Mouse (Mus musculus) hindbrain, embryonic 14.5 days (tissue): Measurements from ENCODE around the gene Olfr201. TPM values are rescaled to one million over a fixed set of nuclear protein-coding genes. Genes with fewer than 3 reads are reported as not detected.
"Not testable (repeated sequence)": the region's sequence is repeated elsewhere in the genome, so short reads cannot be mapped to it uniquely, and the experiment has no call there.

Experiments
- ATAC-seq: fragments of 200-750 bp; cut with Nextera tagmentation; 2 replicates; pipeline ENCODE4 v1.8.0; 2017; ENCODE audit warnings: moderate number of reproducible peaks, mild to moderate bottlenecking, moderate TSS enrichment, moderate library complexity; ENCODE audit not compliant: low FRiP score
- DNase-seq: peaks from one replicate; pipeline ENCODE4 v3.0.0-alpha.2; 2015; ENCODE audit warnings: low spot score
- H3K27ac ChIP-seq: fragments of 300-500 bp; sonication (generic); 2 replicates; pipeline ENCODE4 v1.5.1; 2014; ENCODE audit warnings: mild to moderate bottlenecking, moderate library complexity
- H3K27me3 ChIP-seq: fragments of 300-500 bp; sonication (generic); 2 replicates; pipeline ENCODE4 v1.6.1; 2014; ENCODE audit warnings: mild to moderate bottlenecking, low read length, mixed read lengths; ENCODE audit not compliant: control insufficient read depth, insufficient read depth
- H3K36me3 ChIP-seq: fragments of 300-500 bp; sonication (generic); replicated peaks from 2 replicates; pipeline ENCODE4 v1.6.1; 2014; ENCODE audit not compliant: control insufficient read depth, insufficient read depth
- H3K4me1 ChIP-seq: fragments of 300-500 bp; sonication (generic); replicated peaks from 2 replicates; pipeline ENCODE4 v1.6.1; 2014; ENCODE audit warnings: antibody characterized with exemption, low read length, mixed read lengths; ENCODE audit not compliant: control insufficient read depth, insufficient read depth
- H3K4me2 ChIP-seq: fragments of 300-500 bp; sonication (generic); replicated peaks from 2 replicates; pipeline ENCODE4 v1.6.1; 2014; ENCODE audit warnings: mild to moderate bottlenecking, moderate library complexity
- H3K4me3 ChIP-seq: fragments of 300-500 bp; sonication (generic); replicated peaks from 2 replicates; pipeline ENCODE4 v1.5.1; 2014; ENCODE audit warnings: mild to moderate bottlenecking, low read length
- H3K9ac ChIP-seq: fragments of 300-500 bp; sonication (generic); 2 replicates; pipeline ENCODE4 v1.6.1; 2014
- H3K9me3 ChIP-seq: fragments of 300-500 bp; sonication (generic); 2 replicates; pipeline ENCODE4 v1.6.1; 2016; ENCODE audit warnings: low read length; ENCODE audit not compliant: control insufficient read depth
- WGBS: fragments of 180-500 bp; shearing (Covaris S2); extraction: QIAGEN DNeasy Blood & Tissue Kit; methylation state at CpG from one replicate; pipeline ENCODE4 v1.1.7; 2014; 5-methylcytosine and 5-hydroxymethylcytosine counted together
- polyA plus RNA-seq: library from polyadenylated mRNA; unstranded; fragments of >200 nt; fragmentation: Nextera tagmentation; extraction: Ambion mirVana; gene quantifications from 2 replicates; pipeline ENCODE4 v1.2.1, GENCODE M21; 2014

The Olfr201 gene
- polyA plus RNA-seq = not detected in 2 replicates

DNA sequence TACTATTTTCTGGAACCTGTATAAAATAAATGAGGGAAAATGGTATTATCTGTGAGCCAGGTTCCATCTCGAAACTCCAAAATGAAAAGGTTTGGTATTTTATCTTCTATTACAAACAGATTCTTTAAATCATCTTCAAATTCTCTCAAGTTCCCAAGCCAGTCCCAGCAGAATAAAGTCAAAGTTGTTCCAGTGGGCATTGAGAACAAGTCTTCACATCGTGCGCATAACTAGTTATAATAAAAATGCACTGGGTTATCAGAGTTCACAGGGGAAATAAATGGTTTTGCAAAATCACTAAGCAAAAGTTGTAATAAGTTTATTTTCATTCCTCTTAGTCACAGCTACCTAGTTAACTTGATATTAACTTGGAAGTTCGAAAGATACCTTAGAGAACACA lies at the start of gene Olfr201:
Gene Olfr201 (minus strand): TSS at position 101 of the 400 bp plus-strand sequence.
- 91% methylated on average over 4 of the region's 4 CpGs for WGBS

DNA sequence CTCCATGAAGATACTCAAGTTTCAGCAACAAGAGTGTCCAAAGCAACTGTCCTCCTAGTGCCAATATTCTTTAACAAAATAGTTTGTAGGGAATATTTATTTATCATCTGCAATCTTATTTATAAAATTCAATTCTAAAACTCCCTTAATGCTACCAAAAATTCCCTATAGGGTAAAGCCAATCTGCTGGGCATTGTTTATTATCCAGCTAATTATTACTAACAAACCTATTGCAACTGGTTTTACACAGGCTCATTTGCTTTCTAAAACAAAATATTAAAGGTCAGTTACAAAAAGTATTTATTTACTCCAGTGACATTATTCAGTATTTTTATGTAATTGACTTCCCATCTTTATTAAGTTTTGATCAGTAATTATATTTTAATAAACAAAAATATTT lies 45.7 kb upstream of the Olfr201 start, which contains the start of gene Olfr204:
Gene Olfr204 (minus strand): TSS at position 101 of the 400 bp plus-strand sequence.
- no peaks in the 10 kb centered on the region for H3K4me1 ChIP-seq
- DNase-seq (no peak), ATAC-seq (no peak)
- H3K36me3 ChIP-seq = no peaks in the 10 kb centered on the region
- no peaks in the 10 kb centered on the region for H3K27me3 ChIP-seq
- H3K4me3 ChIP-seq = no peak within 1 kb of the TSS
- H3K9ac ChIP-seq = no peak within 1 kb of the TSS
- H3K4me2 ChIP-seq = no peak within 1 kb of the TSS
- H3K9me3 ChIP-seq = no peaks in the 10 kb centered on the region
- no peak within 1 kb of the TSS for H3K27ac ChIP-seq

More for the DNA sequence above, at the start of gene Olfr201:
- not testable (repeated sequence) for H3K36me3 ChIP-seq, H3K9me3 ChIP-seq, H3K4me2 ChIP-seq, H3K27ac ChIP-seq, H3K4me1 ChIP-seq, ATAC-seq, H3K9ac ChIP-seq, H3K27me3 ChIP-seq, H3K4me3 ChIP-seq, DNase-seq

DNA sequence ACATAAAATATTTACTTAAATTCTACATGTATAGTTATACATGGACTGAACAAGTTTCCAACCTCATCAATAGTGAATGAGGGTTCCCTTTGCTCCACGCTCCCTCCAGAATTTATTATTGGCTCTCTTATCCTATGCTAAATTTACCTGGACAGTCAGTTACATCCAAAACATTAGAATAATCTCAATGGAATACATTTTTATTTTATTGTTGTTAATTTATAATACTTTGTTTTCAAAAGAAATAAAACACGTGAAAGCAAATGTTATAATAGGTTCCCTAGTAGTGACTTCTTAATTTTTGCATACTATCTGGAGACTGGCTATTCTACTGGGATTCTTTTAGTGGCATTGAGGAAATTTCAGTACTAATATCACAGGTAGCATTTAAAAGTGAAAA lies 26.1 kb upstream of the Olfr201 start, which contains the start of gene Olfr203:
Gene Olfr203 (plus strand): TSS at position 301 of the 400 bp plus-strand sequence.
- DNase-seq (no peak), ATAC-seq (no peak)
- Histone ChIP-seq H3K4me1 (no peaks in the 10 kb centered on the region), H3K4me3 (no peak within 1 kb of the TSS), H3K36me3 (no peaks in the 10 kb centered on the region), H3K9ac (no peak within 1 kb of the TSS), H3K27me3 (no peaks in the 10 kb centered on the region), H3K4me2 (no peak within 1 kb of the TSS), H3K9me3 (no peaks in the 10 kb centered on the region), H3K27ac (no peak within 1 kb of the TSS)
- WGBS = 87% methylated on average over 2 of the region's 2 CpGs

DNA sequence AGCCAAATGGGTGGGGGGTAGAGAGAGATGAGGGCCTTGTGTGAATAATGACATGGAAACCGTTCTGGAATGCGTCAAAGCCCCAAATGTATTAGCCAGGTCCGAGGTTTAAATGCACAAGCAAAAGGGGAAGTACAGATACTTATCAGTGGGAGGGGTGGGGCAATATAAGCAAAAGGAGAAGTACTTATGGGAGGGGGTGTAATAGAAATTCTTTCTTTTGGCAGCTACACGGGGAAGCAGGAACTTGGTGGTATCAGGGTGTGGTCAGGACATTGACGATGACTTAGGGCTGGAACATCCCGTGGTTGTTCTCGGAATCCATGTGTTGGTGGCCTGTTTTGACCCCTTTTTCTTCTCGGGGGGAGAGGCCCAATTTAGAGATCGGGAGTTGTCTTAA lies 15.1 kb upstream of the Olfr201 start:
- not testable (repeated sequence) for H3K4me1 ChIP-seq, H3K4me2 ChIP-seq, H3K9me3 ChIP-seq, ATAC-seq, H3K27me3 ChIP-seq, DNase-seq, H3K36me3 ChIP-seq, H3K9ac ChIP-seq, H3K27ac ChIP-seq, H3K4me3 ChIP-seq
- WGBS = 84% methylated on average over 9 of the region's 9 CpGs

DNA sequence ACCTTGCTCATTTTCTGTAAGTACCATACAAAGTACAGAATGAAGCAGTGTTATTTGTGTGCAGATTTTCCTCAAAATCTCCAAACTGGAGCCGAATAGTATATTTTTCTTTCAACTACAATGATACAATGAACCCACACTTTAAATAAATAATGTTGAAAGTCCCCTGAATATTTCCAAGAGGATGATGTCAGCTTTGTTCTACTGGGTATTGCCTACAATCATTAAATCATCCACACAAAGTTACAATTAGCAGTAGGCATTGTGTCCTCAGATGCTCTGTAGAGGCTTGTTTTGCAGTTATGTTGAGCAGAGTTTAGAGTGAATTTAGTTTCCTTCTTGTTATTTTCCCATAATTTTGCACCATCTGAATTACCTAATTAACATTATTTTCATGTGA lies 14.3 kb upstream of the Olfr201 start, which contains the start of gene Olfr202:
Gene Olfr202 (minus strand): TSS at position 101 of the 400 bp plus-strand sequence.
- Histone ChIP-seq H3K36me3 (no peaks in the 10 kb centered on the region), H3K9ac (no peak within 1 kb of the TSS), H3K27me3 (no peaks in the 10 kb centered on the region), H3K4me1 (no peaks in the 10 kb centered on the region), H3K4me2 (no peak within 1 kb of the TSS), H3K27ac (no peak within 1 kb of the TSS), H3K4me3 (no peak within 1 kb of the TSS), H3K9me3 (no peaks in the 10 kb centered on the region)
- no peak for ATAC-seq
- DNase-seq = no peak
- 88% methylated on average over 1 of the region's 1 CpGs for WGBS

DNA sequence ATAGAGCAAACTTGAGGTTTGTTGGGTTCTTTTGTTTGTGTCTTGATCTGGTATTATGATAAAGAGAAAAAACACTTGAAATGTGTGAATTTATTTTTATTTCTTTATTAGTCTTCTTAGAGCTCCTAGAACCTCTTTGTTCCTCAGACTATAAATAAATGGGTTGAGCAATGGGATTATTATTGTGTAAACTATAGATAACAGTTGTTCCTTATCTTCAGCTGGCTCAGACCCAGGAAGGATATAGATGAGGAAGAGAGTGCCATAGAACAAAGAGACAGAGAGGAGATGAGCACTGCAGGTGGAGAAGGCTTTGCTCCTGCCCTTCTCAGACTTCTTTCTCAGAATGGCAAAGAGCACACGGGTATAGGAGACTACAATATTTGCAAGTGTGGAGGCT lies 11.0 kb upstream of the Olfr201 start:
- Histone ChIP-seq H3K4me2 (no peak overlapping the region), H3K4me1 (no peaks in the 10 kb centered on the region), H3K27ac (no peak overlapping the region), H3K27me3 (no peaks in the 10 kb centered on the region), H3K4me3 (no peak overlapping the region), H3K9ac (no peak overlapping the region), H3K36me3 (no peaks in the 10 kb centered on the region), H3K9me3 (no peaks in the 10 kb centered on the region)
- DNase-seq = no peak
- WGBS = 75% methylated on average over 1 of the region's 1 CpGs
- ATAC-seq = no peak

DNA sequence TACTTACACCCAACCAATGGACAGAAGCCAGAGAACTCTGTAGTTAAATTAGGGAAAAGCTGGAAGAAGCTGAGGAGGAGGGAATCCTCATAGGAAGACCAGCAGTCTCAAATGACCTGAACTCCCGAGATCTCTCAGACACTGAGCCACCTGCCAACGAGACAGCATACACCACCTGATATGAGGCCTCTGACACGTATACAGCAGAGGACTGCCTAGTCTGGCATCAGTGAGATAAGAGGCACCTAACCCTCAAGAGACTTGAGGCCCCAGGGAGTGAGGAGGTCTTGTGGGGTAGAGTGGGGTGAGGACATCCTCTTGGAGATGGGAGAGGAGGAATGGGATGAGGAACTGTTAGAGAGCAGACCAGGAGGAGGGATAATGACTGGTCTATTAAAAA lies 8.1 kb upstream of the Olfr201 start:
- no peak for DNase-seq
- H3K4me3 ChIP-seq = no peak overlapping the region
- no peak for ATAC-seq
- H3K36me3 ChIP-seq = no peaks in the 10 kb centered on the region
- no peak overlapping the region for H3K27ac ChIP-seq
- no peak overlapping the region for H3K9ac ChIP-seq
- no peaks in the 10 kb centered on the region for H3K9me3 ChIP-seq
- H3K4me1 ChIP-seq = no peaks in the 10 kb centered on the region
- WGBS = 86% methylated on average over 3 of the region's 3 CpGs
- H3K4me2 ChIP-seq = no peak overlapping the region
- H3K27me3 ChIP-seq = no peaks in the 10 kb centered on the region

DNA sequence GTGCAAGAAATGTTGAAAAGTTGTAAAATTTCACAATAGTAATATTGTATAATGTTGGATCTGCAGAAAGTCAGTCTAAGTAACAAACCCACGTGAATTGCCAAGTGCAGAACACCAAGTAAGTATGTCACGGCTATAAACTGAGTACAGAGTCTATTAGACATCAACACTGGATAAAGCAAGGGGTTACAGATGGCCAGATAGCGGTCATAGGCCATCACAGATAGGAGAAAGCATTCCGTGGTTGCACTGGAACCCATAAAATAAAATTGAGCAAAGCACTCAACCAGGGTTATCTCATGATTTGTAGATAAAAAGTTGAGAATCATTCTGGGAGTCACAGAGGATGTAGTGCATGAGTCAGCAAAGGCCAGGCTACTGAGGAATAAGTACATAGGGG lies 3.3 kb downstream of the Olfr201 start:
- H3K4me1 ChIP-seq, H3K4me3 ChIP-seq, H3K27ac ChIP-seq, H3K4me2 ChIP-seq, ATAC-seq, DNase-seq, H3K27me3 ChIP-seq, H3K9ac ChIP-seq, H3K36me3 ChIP-seq, H3K9me3 ChIP-seq: not testable (repeated sequence)
- 91% methylated on average over 4 of the region's 4 CpGs for WGBS

DNA sequence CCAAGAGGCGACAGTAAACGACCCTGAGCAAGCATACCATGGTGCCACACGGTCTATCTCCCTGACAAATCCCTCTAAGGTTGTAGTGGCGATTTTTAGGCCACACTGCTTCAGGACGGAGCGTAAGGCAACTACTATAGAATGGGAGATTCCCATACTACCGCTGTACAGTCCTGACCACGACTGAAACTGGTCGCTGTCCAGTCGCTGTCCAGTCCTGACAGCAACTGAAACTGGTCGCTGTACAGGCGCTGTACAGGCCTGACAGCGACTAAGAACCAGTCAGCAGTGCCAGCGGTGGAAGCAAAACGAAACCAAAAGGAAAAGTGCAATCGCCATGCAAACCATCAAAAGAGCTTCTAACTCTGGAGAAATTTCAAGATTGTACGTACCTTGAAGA lies 22.7 kb downstream of the Olfr201 start:
- Histone ChIP-seq H3K36me3 (no peaks in the 10 kb centered on the region), H3K27ac (no peak overlapping the region), H3K4me2 (no peak overlapping the region), H3K9ac (no peak overlapping the region), H3K9me3 (0 out of 2 replicates have a peak, but pooled peaks cover 5% of the 10 kb centered on the region), H3K4me3 (no peak overlapping the region), H3K27me3 (no peaks in the 10 kb centered on the region), H3K4me1 (no peaks in the 10 kb centered on the region)
- 87% methylated on average over 17 of the region's 17 CpGs for WGBS
- no peak for DNase-seq
- no peak for ATAC-seq

DNA sequence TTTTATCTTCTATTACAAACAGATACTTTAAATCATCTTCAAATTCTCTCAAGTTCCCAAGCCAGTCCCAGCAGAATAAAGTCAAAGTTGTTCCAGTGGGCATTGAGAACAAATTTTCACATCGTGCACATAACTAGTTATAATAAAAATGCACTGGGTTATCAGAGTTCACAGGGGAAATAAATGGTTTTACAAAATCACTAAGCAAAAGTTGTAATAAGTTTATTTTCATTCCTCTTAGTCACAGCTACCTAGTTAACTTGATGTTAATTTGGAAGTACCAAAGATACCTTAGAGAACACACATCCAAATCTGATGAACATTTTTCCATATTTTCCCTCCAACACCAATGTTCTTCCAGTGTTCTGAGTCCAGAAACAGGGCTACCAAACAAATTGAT lies 52.8 kb downstream of the Olfr201 start, which contains the start of gene Olfr199:
Gene Olfr199 (minus strand): TSS at position 101 of the 400 bp plus-strand sequence.
- not testable (repeated sequence) for DNase-seq, H3K9ac ChIP-seq, ATAC-seq

More for the DNA sequence above, 52.8 kb downstream of the Olfr201 start, which contains the start of gene Olfr199:
- H3K4me2 ChIP-seq, H3K4me1 ChIP-seq, H3K27ac ChIP-seq, H3K4me3 ChIP-seq, H3K27me3 ChIP-seq, H3K36me3 ChIP-seq, H3K9me3 ChIP-seq: not testable (repeated sequence)
- WGBS = 89% methylated on average over 1 of the region's 1 CpGs
